Mouse (Mus musculus): ENCODE data around the gene Cutc.

Gene Cutc

GRCm38 (mm10) chr19:43793951-43794350 is 41.2 kb downstream of the Cutc start:
- DNase-seq (ENCODE audit: low read depth, low spot score): no peak

GRCm38 (mm10) chr19:43795511-43795910 is 42.7 kb downstream of the Cutc start:
- DNase-seq (ENCODE audit: low read depth, low spot score): no peak

- no peak for DNase-seq (ENCODE audit: low read depth, low spot score)
Measured at GRCm38 (mm10) chr19:43797216-43797615, 44.4 kb downstream of the Cutc start.

GRCm38 (mm10) chr19:43801427-43802051 is 48.7 kb downstream of the Cutc start:
- DNase-seq (ENCODE audit: low read depth, low spot score): no peak

- DNase-seq (ENCODE audit: low read depth, low spot score): no peak
Measured at GRCm38 (mm10) chr19:43803866-43804265, 51.1 kb downstream of the Cutc start.

- no peak for DNase-seq (ENCODE audit: low read depth, low spot score)
Measured at GRCm38 (mm10) chr19:43809331-43809730, 56.5 kb downstream of the Cutc start.

GRCm38 (mm10) chr19:43811419-43811818 is 58.6 kb downstream of the Cutc start:
- no peak for DNase-seq (ENCODE audit: low read depth, low spot score)

- no peak for DNase-seq (ENCODE audit: low read depth, low spot score)
Measured at GRCm38 (mm10) chr19:43813315-43813714, 60.5 kb downstream of the Cutc start.

GRCm38 (mm10) chr19:43815661-43816414 is 63.0 kb downstream of the Cutc start:
- no peak for DNase-seq (ENCODE audit: low read depth, low spot score)

All from mesoderm, embryonic 11.5 days (tissue).